Mouse (Mus musculus) CH12.LX (cell line): ENCODE data around the gene Eepd1.

Experiments
- CHD1 ChIP-seq: IDR thresholded peaks from 2 replicates; pipeline ENCODE4 v1.6.1; 2012; ENCODE audit warnings: low read depth, low read length, improper control_type of control experiment, inconsistent platforms
- EP300 ChIP-seq: IDR thresholded peaks from 2 replicates; pipeline ENCODE4 v1.6.1; 2011; ENCODE audit warnings: low read length, improper control_type of control experiment
- HCFC1 ChIP-seq: IDR thresholded peaks from 2 replicates; pipeline ENCODE4 v1.6.1; 2012; ENCODE audit warnings: low read depth, mild to moderate bottlenecking, inconsistent platforms, low read length, improper control_type of control experiment
- PAX5 ChIP-seq: IDR thresholded peaks from 2 replicates; pipeline ENCODE4 v1.6.1; 2012; ENCODE audit warnings: low read length, inconsistent platforms, mixed read lengths

DNA sequence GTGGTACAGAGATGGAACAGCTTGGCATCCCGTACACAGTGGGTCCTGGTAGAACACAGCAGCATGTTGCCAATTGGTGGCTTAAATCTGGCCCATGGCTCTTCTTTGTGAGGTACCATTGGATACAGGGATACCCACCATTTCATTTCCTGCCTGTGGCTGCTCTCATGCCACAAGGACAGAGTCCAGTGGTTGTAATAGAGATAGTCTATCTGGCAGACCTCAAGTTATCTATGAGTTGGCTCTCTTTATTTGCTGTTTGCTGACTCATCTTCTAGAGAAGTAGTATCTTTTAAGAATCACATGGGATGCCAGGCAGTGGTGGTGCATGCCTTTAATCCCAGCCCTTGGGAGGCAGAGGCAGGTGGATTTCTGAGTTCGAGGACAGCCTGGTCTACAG, 76.0 kb downstream of the Eepd1 start:
- no peak for TF ChIP-seq CHD1
- no peak for TF ChIP-seq EP300
- TF ChIP-seq HCFC1 = no peak
- no peak for TF ChIP-seq PAX5
